Mouse (Mus musculus) adrenal gland, adult 2 months (tissue): ENCODE measurements around the gene Vmn1r117. TPM values are rescaled to one million over a fixed set of nuclear protein-coding genes. Genes with fewer than 3 reads are reported as not detected.
"Not testable (repeated sequence)": the region's sequence is repeated elsewhere in the genome, so short reads cannot be mapped to it uniquely, and the experiment has no call there.

Experiments used
- DNase-seq: peaks from one replicate; pipeline ENCODE4 v3.0.0; 2021
- long read RNA-seq: library from polyadenylated mRNA; stranded (forward); transcript quantifications from one replicate; pipeline ENCODE4 v2.0.0, GENCODE M21; 2021
- polyA plus RNA-seq: library from polyadenylated mRNA; depleted of rRNA; stranded (reverse); fragments of >200 nt; gene quantifications from 2 replicates; pipeline ENCODE4 v1.2.3, GENCODE M21; 2012; rRNA removed
- total RNA-seq, 2 experiments: library from RNA; stranded (reverse); gene quantifications; 2 replicates each; pipeline ENCODE4 v1.2.3; 2021

The Vmn1r117 gene
- total RNA-seq: not detected
- not detected in 2 replicates for polyA plus RNA-seq
- long read RNA-seq: 0 reads

DNA sequence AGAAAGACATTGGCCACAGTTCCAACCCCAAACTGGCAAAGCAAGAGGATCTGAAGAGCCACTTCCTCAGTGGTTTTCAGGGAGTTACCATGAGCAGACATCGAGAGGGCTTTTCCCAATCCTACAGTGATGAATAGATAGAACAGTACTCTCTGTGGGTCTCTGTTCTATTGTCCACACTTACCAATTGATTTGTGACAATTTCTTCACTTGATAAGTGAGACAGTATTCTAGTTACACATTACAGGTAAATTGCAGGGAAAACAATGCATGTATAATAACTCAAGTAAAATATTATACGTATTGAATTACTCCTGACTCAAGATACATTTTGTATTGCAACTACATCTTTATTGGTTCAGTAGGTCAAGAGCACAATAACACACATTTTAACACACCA, at the start of gene Vmn1r117:
Gene Vmn1r117, minus strand, starts transcription at position 101 of the 400 bp plus-strand sequence.
- not testable (repeated sequence) for DNase-seq

DNA sequence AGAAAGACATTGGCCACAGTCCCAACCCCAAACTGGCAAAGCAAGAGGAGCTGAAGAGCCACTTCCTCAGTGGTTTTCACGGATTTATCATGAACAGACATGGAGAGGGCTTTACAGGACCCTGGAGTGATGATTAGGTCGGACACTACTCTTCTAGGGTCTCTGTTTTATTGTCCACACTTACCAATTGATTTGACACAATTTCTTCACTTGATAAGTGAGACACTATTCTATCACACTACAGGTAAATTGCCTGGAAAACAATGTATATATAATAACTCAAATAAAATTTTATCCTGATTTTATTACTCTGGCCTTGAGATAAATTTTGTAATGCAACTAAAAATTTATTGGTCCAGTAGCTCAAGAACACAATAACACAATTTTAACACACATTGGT, 28.3 kb upstream of the Vmn1r117 start, which contains the start of gene Vmn1r118:
Gene Vmn1r118, minus strand, starts transcription at position 101 of the 400 bp plus-strand sequence.
- not testable (repeated sequence) for DNase-seq

DNA sequence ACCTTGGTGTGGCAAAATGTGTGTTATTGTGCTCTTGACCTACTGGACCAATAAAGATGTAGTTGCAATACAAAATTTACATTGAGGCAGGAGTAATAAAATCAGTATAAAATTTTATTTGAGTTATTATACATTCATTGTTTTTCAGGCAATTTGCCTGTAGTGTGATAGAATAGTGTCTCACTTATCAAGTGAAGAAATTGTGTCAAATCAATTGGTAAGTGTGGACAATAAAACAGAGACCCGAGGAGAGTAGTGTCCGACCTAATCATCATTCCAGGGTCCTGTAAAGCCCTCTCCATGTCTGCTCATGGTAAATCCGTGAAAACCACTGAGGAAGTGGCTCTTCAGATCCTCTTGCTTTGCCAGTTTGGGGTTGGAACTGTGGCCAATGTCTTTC, 12.0 kb downstream of the Vmn1r117 start, which contains the start of gene Vmn1r116:
Gene Vmn1r116, plus strand, starts transcription at position 301 of the 400 bp plus-strand sequence.
- not testable (repeated sequence) for DNase-seq

DNA sequence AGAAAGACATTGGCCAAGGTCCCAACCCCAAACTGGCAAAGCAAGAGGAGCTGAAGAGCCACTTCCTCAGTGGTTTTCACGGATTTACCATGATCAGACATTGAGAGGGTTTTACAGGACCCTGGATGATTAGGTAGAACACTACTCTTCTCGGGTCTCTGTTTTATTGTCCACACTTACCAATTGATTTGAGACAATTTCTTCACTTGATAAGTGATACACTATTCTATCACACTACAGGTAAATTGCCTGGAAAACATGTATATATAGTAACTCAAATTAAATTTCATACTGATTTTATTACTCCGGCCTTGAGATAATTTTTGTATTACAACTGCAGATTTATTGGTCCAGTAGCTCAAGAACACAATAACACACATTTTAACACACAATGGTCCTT, 39.0 kb downstream of the Vmn1r117 start, which contains the start of gene Vmn1r115:
Gene Vmn1r115, minus strand, starts transcription at position 101 of the 400 bp plus-strand sequence.
- not testable (repeated sequence) for DNase-seq

Other genes starting within 250 kb of the Vmn1r117 start
- gene Vmn1r107, start 215.2 kb downstream of the Vmn1r117 start, total RNA-seq: not detected
- gene Vmn1r107, start 215.2 kb downstream of the Vmn1r117 start, polyA plus RNA-seq: not detected in 2 replicates
- gene Vmn1r111, start 180.9 kb downstream of the Vmn1r117 start, total RNA-seq: not detected
- not detected in 2 replicates for gene Vmn1r111, start 180.9 kb downstream of the Vmn1r117 start, polyA plus RNA-seq
- gene Gm10668, start 153.5 kb downstream of the Vmn1r117 start, total RNA-seq: not detected
- gene Gm10668, start 153.5 kb downstream of the Vmn1r117 start, polyA plus RNA-seq: not detected in 2 replicates
- not detected for gene Vmn1r112, start 112.9 kb downstream of the Vmn1r117 start, total RNA-seq
- gene Vmn1r112, start 112.9 kb downstream of the Vmn1r117 start, polyA plus RNA-seq: not detected in 2 replicates
- not detected for gene Vmn1r113, start 96.8 kb downstream of the Vmn1r117 start, total RNA-seq
- not detected in 2 replicates for gene Vmn1r113, start 96.8 kb downstream of the Vmn1r117 start, polyA plus RNA-seq
- not detected for gene Vmn1r114, start 71.9 kb downstream of the Vmn1r117 start, total RNA-seq
- not detected in 2 replicates for gene Vmn1r114, start 71.9 kb downstream of the Vmn1r117 start, polyA plus RNA-seq
- not detected for gene Vmn1r115, start 39.1 kb downstream of the Vmn1r117 start, total RNA-seq
- gene Vmn1r115, start 39.1 kb downstream of the Vmn1r117 start, polyA plus RNA-seq: not detected in 2 replicates
- not detected for gene Vmn1r116, start 11.9 kb downstream of the Vmn1r117 start, total RNA-seq
- not detected in 2 replicates for gene Vmn1r116, start 11.9 kb downstream of the Vmn1r117 start, polyA plus RNA-seq
- gene Vmn1r118, start 28.2 kb upstream of the Vmn1r117 start, total RNA-seq: not detected
- not detected in 2 replicates for gene Vmn1r118, start 28.2 kb upstream of the Vmn1r117 start, polyA plus RNA-seq
- gene Vmn1r119, start 128.3 kb upstream of the Vmn1r117 start, total RNA-seq: not detected
- not detected in 2 replicates for gene Vmn1r119, start 128.3 kb upstream of the Vmn1r117 start, polyA plus RNA-seq
- not detected for gene Vmn1r120, start 169.7 kb upstream of the Vmn1r117 start, total RNA-seq
- not detected in 2 replicates for gene Vmn1r120, start 169.7 kb upstream of the Vmn1r117 start, polyA plus RNA-seq
- not detected for gene Vmn1r121, start 214.4 kb upstream of the Vmn1r117 start, total RNA-seq
- gene Vmn1r121, start 214.4 kb upstream of the Vmn1r117 start, polyA plus RNA-seq: not detected in 2 replicates